Mouse (Mus musculus): Measurements from ENCODE around the gene Mafk. TPM values are rescaled to one million over a fixed set of nuclear protein-coding genes. Genes with fewer than 3 reads are reported as not detected.

Gene Mafk
- polyA plus RNA-seq, 1 experiment = 7.3 TPM

DNA sequence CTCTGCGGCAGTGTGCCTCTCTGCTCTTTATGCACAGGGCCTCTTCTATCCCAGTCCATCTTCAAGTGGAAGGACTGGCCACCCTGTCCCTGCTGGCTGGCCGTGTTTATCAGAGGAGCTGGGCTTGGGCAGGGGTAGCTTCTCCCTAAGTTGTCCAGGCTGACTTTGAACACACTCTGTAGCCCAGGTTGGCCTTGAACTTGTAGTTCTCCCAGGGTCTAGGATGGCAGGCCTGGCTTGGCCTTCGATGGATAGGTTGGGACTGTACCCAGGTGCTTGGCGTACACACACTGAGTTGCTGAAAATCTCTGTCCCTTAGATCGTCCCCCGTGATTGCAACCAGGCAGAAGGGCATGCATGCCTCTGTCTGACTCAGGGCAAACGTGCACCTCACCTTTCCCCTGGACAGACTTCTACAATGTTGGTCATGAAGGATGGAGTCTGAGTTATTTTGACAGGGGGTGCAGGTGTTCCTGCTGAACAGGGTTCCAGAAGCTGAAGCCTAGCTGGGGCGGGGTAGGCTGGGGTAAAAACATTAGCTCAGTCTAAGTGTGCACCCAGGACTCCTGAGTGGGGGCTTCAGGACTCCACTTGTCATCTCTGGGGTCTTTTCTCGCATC is 4.8 kb downstream of the Mafk start:
- no peak for DNase-seq (ENCODE audit: extremely low spot score in 1 of 2, low spot score in 1 of 2)

DNA sequence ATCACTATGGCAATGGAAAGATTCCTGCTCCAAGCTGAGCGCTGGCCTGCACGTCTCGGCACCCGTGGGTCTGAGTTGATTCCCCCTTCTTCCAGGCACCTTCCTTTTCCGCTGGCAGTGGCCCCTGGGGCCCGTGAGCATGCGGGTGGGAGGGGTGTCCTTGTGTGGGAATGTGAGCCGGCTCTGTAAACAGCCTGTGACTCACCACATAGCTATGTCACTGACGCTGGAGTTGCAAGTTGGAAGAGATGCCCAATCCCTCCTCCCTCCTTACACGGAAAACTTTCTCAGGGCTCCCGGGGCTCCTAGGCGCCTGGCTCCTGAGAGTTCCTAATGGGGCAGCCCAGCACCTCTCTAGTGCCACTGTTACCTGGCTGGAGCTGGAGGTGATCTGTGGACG is 5.6 kb downstream of the Mafk start:
- peak; percentile 33 to 78 for DNase-seq (ENCODE audit: extremely low spot score in 1 of 2, low spot score in 1 of 2)

DNA sequence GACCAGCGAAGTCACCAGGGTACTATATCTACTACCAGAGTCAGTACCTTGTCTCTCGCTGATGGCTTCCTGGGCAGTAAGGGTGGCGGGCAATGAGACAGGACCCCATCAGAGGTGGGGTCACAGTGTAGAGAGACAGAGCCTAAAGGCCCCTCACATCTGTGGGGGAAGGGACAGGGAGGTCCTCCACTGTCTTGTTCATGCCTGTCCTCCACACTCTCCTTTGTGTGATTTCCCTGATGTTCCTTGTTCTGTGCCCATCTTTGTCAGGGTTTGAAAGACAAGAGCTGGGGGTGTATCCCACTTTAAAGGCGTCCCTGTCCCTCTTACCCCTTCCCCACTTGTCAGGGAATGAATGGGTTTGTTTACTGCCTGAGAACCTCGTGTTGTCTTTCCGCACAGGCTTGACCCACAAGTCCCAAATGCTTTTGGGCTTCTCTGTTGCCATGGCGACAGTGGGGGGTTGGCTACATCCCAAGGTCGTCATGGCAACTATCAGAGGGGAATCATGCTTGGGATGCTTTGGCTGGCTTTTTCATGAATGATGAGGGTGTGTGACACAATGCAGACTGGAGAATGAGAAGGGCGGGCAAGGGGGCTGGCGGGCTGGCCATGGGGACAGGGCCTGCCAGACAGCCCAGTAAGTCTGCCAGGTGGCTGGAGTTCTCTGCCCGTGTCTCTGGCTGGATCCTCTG is 6.3 kb downstream of the Mafk start:
- DNase-seq (ENCODE audit: extremely low spot score in 1 of 2, low spot score in 1 of 2) = peak; percentile 58 to 84

DNA sequence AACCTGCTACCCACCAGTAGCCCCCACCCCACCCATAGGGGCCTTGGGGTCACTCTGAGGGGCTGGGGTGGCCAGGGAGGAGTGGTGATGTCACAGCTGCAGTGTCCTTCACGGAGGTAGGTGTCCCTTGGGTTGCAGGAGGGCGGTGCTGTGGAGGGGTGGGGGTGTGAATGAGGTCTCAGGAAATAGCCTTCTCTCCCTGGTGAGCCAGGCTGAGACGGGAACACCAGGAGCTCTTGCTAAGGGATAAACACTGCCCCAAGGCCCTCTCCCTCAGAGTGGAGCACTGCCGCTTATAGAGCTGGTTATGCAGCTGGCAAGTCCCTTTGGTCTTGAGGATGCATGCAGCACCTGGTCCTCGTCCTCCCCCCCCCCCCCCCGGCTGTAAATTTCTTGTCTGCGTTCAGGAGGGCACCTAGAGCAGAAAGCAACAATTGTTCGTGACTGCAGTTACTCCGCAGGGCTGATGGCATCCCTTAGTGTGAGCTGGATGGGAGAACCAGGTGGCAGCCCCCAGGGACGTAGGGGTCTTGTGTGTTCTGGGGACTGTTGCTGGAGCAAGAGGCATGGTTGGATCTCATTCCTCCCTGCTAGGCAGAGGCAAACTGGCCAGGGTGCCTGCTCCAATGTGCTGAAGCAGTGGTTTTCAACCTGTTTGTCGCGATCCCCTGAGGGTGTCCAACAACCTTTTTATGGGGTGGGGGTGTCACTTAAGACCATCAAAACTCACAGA is 7.0 kb downstream of the Mafk start:
- DNase-seq (ENCODE audit: extremely low spot score in 1 of 2, low spot score in 1 of 2) = no peak

DNA sequence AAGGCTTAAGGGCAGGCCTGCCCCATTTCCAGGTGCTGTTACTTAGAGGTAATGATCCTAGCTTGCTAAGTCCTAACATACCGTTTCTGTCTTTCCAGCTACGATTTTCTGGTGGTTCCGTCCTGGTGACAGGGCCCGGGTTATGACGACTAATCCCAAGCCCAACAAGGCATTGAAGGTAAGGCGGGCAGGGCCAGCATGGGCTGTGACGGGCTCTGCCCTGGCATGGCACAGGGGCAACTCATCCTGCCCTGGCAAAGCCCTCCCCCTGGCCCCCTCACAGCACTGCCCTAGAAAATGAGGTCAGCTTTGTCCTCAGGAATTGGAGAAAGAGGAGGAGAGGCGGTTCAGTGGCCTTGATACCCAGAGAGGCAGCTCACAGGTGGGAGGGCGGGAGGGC is 7.7 kb downstream of the Mafk start:
- no peak for DNase-seq (ENCODE audit: extremely low spot score in 1 of 2, low spot score in 1 of 2)

DNA sequence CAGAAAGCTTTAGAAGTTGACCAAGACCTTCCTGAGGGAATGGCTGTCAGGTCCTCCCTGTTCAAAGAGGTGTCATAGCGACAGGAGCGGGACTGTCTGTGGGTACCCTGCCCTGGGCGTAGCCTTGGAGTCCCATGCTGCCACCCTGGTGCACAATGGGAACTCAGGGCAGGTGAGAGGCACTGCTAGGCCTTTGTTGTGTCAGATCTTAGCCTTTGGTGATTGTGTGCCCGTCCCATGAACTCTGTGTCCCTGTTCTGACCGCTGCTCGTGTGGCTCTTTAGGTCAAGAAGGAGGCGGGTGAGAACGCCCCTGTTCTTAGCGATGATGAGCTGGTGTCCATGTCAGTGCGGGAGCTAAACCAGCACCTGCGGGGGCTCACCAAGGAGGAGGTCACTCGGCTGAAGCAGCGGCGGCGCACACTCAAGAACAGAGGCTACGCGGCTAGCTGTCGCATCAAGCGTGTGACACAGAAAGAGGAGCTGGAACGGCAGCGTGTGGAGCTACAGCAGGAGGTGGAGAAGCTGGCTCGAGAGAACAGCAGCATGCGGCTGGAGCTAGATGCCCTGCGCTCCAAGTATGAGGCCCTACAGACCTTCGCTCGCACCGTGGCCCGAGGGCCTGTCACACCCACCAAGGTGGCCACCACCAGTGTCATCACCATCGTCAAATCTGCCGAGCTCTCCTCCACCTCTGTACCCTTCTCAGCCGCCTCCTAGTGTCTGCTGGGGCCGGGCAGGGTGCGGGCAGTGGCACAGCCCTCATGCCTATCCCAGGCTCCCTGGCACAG is 8.7 kb downstream of the Mafk start:
- DNase-seq (ENCODE audit: extremely low spot score in 1 of 2, low spot score in 1 of 2) = no peak

DNA sequence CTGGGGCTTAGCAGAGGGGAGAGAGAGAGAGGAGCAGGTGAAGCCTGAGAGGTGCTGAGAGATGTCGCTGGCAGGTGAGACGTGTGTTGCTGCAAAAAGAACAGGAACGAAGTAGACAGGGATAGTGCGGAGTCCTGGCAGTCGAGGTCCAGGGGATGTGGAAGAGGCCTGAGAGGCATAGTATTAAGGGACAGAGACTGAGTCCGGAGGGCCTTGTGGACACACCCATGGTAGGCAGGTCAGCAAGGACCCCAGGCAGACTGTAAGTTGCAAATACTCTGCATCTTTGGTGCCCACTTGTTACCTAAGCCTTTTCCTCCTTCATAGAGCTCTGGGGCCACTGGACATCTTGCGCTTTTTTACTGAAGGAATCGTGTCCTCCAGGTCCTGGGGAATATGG is 9.9 kb downstream of the Mafk start:
- no peak for DNase-seq (ENCODE audit: extremely low spot score in 1 of 2, low spot score in 1 of 2)

DNA sequence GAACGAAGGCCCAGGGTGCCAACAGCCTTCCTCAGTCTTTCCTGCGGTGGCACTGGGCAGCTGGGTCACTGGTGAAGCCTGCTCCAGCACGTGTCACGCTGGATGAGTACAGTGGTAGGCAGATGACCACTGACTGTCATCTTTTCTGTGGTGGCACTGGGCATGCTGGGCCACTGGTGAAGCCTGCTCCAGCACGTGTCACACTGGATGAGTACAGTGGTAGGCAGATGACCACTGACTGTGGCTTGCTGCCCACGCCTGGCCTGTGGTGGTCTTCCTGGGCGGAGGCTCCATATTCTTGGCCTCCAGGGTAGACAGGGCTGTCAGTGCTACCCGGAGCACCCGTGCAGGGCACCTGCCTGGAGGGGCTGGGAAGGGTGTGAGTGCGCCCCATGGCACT is 10.6 kb downstream of the Mafk start:
- no peak for DNase-seq (ENCODE audit: extremely low spot score in 1 of 2, low spot score in 1 of 2)

DNA sequence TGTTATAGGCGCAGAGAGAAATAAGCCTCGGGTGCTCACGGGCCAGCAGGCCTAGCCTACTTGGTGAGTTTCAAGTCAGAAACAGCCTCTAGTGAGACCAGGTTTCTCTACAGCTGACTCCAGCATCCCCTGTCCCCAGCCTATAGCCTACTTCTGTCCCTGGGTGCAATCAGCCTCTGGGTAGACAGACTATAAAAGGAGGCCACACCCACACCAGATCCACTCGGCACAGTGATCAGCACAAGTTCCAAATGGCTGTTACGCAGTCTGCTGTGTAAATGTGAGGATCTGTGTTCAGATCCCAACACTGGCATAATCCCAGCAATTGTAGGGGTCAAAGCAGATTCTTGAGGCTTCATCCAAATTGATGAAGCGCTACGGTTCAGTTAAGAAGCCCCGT is 11.9 kb downstream of the Mafk start:
- DNase-seq (ENCODE audit: extremely low spot score in 1 of 2, low spot score in 1 of 2) = no peak

DNA sequence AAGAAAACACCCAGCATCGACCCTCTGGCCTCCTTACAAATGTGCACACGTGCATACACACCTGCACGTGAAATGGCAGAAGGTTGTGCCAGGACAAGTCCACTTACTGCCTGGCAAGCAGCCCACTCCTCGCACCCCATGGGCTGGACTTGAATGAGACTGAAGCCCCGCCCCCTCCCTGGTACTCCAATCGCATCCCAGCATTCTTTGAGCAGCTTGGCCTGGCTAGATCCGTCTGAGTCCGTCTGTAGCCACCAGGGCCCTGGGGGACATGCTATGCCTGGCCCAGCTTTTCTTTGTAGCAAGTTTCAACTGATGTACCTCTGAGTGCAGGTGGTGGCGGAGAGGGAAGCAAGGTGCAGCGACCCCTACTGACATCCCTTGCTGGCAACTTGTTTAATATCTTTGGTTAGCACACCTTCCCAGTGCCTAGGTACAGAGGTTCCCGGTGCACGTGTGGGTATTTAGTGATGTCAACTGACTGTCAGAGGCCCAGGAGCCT is 12.3 kb downstream of the Mafk start:
- no peak for DNase-seq (ENCODE audit: extremely low spot score in 1 of 2, low spot score in 1 of 2)

DNA sequence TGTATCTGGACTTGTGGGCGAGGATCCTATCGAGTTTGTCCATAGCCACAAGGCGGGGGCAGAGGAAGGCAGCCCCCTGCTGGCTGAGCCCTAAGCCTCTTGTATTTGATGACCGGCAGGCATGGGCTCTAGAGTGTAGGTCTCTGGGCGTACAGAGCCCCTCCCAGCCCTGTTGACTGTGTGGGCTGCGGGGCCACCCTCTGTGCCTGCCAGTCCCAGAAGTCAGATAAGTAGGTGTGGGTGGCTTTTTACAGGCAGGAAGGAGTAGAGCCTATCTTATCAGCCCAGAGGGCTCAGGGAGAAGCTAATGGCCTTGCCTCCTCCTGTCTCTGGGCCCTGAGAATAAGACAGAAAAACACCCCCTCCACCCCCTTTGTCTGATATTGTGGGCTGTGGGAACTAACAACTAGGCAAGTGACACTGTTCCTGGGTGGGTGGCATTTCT is 12.8 kb downstream of the Mafk start:
- no peak for DNase-seq (ENCODE audit: extremely low spot score in 1 of 2, low spot score in 1 of 2)

DNA sequence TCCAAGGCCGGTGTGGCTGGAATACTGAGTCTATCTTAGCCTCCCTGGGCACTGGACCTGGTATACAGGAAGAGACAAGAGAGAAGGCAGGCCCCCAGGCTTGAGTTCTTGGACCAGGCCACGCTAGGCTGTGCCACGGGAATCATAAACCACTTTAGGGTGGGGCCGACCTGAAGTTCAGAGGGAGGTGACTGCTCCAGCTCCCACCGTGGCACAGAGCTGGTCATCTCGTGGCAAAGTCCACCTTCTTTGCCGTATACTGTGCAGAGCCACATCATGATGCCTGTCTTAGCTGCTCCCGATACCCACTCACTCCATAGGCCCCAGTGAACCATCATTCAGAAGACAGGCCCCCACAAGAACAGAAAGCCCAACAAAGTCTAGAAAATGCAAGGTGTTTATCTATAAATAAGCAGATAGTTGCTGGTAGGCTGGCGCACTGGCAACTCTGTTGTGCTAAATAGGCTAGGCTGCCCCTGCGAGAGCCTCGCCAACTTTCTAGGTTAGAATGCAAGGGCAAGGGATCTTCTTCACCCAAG is 13.3 kb downstream of the Mafk start:
- DNase-seq (ENCODE audit: extremely low spot score in 1 of 2, low spot score in 1 of 2) = no peak

DNA sequence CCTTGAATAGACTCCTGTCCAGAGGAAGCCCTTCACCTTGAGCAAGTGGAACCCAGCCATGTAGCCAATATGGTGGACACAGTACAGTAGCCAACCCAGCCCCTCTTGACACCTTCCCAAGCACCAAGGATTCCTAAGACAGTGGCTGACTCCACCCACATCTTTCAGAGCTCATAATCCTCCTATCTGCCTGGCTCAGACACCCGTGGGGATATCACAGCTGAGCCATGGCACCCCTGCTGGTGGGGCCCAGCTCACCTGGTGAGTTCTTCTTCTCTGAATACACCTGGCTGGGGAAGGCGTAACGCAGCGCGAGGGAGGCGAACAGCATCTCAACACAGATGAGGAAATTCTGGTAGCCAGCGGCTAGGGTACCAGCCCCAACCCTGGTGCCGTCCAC is 14.6 kb downstream of the Mafk start:
- DNase-seq (ENCODE audit: extremely low spot score in 1 of 2, low spot score in 1 of 2) = no peak

DNA sequence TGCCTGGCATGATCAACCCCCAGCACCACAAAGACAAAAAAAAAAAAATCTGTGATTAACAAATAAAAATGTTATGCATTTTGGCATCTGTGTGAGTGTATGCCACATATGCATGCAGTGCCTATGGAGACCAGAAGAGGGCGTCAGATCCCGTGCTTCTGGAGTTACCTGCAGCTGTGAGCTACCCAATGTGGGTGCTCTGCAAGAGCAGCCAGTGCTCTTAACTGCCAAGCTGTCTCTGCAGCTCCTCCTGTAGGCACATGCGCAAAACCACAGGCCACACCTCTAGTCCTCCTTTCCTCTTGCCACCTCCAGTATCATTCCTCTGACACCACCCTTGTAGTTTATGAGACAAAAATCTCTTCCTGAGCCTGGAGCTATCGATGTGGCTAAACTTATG is 18.1 kb downstream of the Mafk start:
- DNase-seq (ENCODE audit: extremely low spot score in 1 of 2, low spot score in 1 of 2) = no peak

DNA sequence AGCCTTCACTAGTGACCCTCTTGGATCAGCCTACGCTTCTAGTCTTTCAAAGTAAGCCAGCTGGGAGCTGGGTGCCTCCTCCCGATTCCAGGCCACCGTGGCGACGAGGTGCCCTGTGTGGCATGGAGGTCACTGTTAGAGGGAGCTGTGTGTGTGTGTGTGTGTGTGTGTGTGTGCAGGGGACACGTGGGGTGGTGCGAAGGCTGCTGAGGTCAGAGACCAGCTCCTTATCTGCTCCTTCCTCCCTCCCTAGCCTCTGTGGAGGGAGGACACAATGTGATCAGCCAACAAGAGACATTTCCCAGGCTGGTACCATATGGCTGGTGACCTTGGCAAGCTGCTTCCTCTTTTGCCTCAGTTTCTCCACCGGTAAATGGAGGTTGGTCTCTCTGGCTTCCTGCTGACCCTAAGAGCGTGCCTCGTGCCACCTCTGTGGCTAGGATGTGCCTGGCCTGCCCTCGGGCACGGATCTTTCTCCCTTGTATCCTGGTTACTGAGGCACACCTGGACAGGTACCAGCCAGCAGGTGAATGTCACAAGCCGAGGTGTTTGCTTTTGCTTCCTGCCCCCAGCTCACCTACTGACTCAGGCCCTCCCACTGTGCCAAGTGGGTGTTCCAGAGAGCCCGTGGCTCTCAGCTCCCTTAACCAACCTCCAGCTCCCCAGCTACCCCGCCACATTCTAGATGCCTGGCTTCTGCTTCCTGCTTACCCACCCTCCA is 20.5 kb downstream of the Mafk start:
- DNase-seq (ENCODE audit: extremely low spot score in 1 of 2, low spot score in 1 of 2) = no peak

DNA sequence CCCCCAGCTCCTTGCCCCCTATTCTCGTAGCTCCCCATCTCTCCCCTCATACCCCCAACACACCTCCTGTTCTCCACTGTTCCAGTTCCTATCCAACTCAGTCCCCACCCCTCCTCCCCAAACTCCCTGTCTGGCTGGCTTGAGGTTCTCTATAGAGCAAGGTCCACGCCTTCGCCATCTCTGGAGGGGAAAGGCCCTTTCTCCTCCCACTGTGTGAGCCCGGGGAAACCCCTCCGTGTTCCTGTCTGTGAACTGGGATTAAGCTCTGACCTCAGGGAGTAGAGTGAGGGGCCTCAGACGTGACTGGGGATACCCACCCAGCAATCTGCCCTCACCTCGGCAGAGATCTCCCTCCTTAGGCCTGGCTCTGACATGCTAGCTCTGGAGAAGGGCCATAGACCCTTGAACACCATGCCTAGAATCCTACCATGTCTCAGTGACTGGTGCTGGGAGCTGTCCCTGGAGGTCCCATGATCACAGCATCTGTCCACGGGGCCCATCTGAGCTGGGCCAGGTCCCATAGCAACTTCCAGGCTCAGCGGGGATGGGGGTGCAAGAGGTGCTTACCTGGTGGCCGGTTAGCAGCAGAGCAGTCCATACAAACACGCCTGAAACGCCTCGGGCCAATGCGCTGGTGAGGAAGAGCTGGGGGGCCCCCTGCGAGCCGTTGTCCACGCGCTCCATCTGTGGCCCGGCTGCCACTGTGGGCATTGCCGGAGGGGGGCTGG is 21.2 kb downstream of the Mafk start:
- no peak for DNase-seq (ENCODE audit: extremely low spot score in 1 of 2, low spot score in 1 of 2)

DNA sequence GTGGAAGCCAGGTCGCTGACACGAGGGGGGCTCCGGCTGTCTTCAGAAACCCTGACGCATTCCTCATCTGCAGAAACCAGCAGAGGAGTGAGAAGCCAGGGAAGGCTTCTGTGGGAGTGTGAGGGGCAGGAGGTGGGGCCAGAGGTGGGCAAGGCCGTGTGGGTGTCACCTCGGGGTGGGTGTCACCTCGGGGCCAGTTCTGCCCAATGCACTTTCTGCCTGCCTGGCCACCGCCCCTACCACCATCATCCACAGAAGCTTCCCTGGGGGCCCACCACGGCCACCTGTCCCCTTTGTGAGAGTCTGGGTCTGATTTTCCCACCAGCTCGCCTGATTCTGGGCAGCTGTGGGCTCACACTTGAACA is 21.8 kb downstream of the Mafk start:
- no peak for DNase-seq (ENCODE audit: extremely low spot score in 1 of 2, low spot score in 1 of 2)

DNA sequence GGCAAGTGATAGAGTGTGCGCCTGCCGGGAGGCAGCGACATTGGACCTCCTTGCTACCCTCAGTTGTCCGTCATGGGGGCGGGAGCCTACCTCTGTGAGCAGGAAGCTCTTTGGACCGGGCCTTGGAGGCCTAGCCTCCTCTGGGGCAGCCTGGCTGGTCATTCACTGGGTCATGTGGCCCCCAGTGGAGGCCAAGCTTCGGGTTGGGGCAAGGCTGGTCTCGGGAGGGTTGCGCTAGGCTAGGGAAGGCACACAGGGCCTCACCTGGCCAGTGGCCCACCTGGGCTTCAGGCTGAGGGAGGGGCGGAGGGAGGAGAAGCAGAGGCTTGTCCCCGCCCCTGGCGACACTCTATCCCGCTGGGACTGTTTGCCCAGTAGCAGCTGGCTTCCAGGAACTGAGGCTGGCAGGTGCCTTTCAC is 22.7 kb downstream of the Mafk start:
- DNase-seq (ENCODE audit: extremely low spot score in 1 of 2, low spot score in 1 of 2) = no peak

DNA sequence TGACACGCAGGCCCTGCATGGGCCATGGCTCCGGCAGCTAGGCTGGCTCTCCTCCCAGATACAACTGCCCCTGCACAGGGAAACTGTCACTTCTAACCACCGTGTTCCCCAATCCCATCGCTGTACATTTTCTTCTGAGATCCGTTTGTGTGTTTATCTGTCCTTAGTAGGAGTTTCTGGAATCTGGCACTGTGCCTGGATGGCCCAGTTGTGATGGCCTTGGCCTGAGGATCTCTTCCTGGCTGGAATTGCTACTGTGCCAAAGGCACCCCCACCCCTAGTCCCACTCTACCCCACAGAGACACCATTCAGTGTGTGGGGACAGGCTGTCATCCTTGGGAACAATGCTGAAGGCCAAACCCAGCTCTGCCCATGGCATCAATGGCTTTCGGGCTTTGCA is 24.7 kb downstream of the Mafk start:
- no peak for DNase-seq (ENCODE audit: extremely low spot score in 1 of 2, low spot score in 1 of 2)

Measured in frontal cortex, adult 2 months (tissue).